Mouse (Mus musculus): ENCODE measurements around the gene Trarg1. TPM values are rescaled to one million over a fixed set of nuclear protein-coding genes. Genes with fewer than 3 reads are reported as not detected.

The Trarg1 gene
- polyA plus RNA-seq, 2 experiments: 0.20 to 0.51 TPM

DNA sequence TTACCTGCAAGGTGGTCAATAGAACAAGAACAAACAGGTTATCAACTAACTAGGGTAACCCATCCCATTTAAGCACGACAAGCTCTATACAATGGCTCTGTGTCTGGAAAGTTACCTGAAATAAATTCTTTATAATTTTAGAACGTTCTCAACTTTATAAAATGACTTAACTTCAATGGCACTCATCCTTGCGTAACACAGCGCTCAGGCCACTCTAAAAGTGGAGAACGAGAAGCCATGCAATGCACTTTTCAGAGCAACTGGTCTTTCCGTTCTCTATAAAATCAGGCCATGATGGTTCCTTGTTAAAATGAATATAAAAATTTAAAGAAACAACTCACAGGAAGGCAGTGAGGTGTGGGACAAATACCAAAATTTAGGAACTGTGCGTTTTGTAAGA, 62.9 kb downstream of the Trarg1 start:
- peaks cover 50% of the 10 kb centered on the region for H3K36me3 ChIP-seq (ENCODE audit: control insufficient read depth, insufficient read depth, low read length)
- ATAC-seq (ENCODE audit: low FRiP score, low read depth): no peak
- H3K27me3 ChIP-seq (ENCODE audit: control insufficient read depth, insufficient read depth, low read length): no peaks in the 10 kb centered on the region

DNA sequence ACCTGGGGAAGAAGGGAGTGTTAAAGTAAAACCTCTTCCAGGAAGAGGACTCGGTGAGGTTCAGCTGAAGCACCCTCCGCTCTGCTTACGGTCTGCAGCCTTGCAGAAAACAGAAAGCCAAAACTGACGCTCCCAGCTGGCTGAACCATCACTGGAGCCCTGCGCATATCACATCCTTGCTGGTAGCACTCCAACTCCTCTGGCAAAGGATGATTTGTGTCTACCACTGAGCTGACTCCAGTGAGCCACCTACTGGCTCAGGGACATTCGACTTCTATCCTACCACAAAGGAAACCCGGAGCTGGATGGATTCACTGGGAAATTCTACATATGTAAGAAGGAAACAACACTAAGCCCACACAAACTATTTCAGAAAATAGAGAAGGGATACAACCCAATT, 64.9 kb downstream of the Trarg1 start:
- Histone ChIP-seq H3K9me3 (ENCODE audit: control insufficient read depth, low read length) (no peaks in the 10 kb centered on the region), H3K4me2 (replicated peaks; ENCODE audit: low read depth, low read length, severe bottlenecking) (no peak overlapping the region), H3K27ac (replicated peaks; ENCODE audit: low read depth, low read length) (no peak overlapping the region), H3K27me3 (ENCODE audit: control insufficient read depth, insufficient read depth, low read length) (no peaks in the 10 kb centered on the region), H3K4me1 (ENCODE audit: control insufficient read depth, insufficient read depth, low read length) (no peaks in the 10 kb centered on the region), H3K9ac (ENCODE audit: low read depth, low read length, severe bottlenecking) (no peak overlapping the region), H3K4me3 (replicated peaks; ENCODE audit: low read length) (no peak overlapping the region), H3K36me3 (ENCODE audit: control insufficient read depth, insufficient read depth, low read length) (peaks cover 61% of the 10 kb centered on the region)
- peak; percentile 24 for DNase-seq (ENCODE audit: low spot score)
- no peak for ATAC-seq (ENCODE audit: low FRiP score, low read depth)
- 78% methylated on average over 7 of the region's 7 CpGs for WGBS
- TF ChIP-seq POLR2A (IDR thresholded peaks at IDR 0.05; ENCODE audit: borderline replicate concordance, extremely low read depth, insufficient read depth, insufficient read length): no peak

More for the DNA sequence above, 62.9 kb downstream of the Trarg1 start:
- Histone ChIP-seq H3K4me3 (replicated peaks; ENCODE audit: low read length) (no peak overlapping the region), H3K9me3 (ENCODE audit: control insufficient read depth, low read length) (no peaks in the 10 kb centered on the region), H3K27ac (replicated peaks; ENCODE audit: low read depth, low read length) (no peak overlapping the region), H3K9ac (ENCODE audit: low read depth, low read length, severe bottlenecking) (no peak overlapping the region), H3K4me2 (replicated peaks; ENCODE audit: low read depth, low read length, severe bottlenecking) (no peak overlapping the region), H3K4me1 (ENCODE audit: control insufficient read depth, insufficient read depth, low read length) (no peaks in the 10 kb centered on the region)
- WGBS: 81% methylated on average over 7 of the region's 7 CpGs
- no peak for TF ChIP-seq POLR2A (IDR thresholded peaks at IDR 0.05; ENCODE audit: borderline replicate concordance, extremely low read depth, insufficient read depth, insufficient read length)
- no peak for DNase-seq (ENCODE audit: low spot score)

GRCm38 (mm10) chr11:76745921-76746320, 66.3 kb downstream of the Trarg1 start:
- no peak for ATAC-seq (ENCODE audit: low FRiP score, low read depth)
- Histone ChIP-seq H3K9me3 (ENCODE audit: control insufficient read depth, low read length) (no peaks in the 10 kb centered on the region), H3K27ac (replicated peaks; ENCODE audit: low read depth, low read length) (no peak overlapping the region), H3K36me3 (ENCODE audit: control insufficient read depth, insufficient read depth, low read length) (peaks cover 69% of the 10 kb centered on the region), H3K4me2 (replicated peaks; ENCODE audit: low read depth, low read length, severe bottlenecking) (no peak overlapping the region), H3K4me1 (ENCODE audit: control insufficient read depth, insufficient read depth, low read length) (no peaks in the 10 kb centered on the region), H3K9ac (ENCODE audit: low read depth, low read length, severe bottlenecking) (no peak overlapping the region), H3K27me3 (ENCODE audit: control insufficient read depth, insufficient read depth, low read length) (no peaks in the 10 kb centered on the region), H3K4me3 (replicated peaks; ENCODE audit: low read length) (no peak overlapping the region)
- TF ChIP-seq POLR2A (IDR thresholded peaks at IDR 0.05; ENCODE audit: borderline replicate concordance, extremely low read depth, insufficient read depth, insufficient read length): no peak
- no peak for DNase-seq (ENCODE audit: low spot score)
- 93% methylated on average over 1 of the region's 1 CpGs for WGBS

Other genes starting within 250 kb of the Trarg1 start
- gene Abr, start 57.5 kb upstream of the Trarg1 start, polyA plus RNA-seq (2012; rRNA removed): 67.5 and 82.3 TPM in 2 replicates
- gene Abr, start 57.5 kb upstream of the Trarg1 start, polyA plus RNA-seq (2014; fragmentation: Nextera tagmentation; extraction: Ambion mirVana): 39.7 and 44.5 TPM in 2 replicates
- 1.9 and 2.4 TPM in 2 replicates for gene Bhlha9, start 7.3 kb upstream of the Trarg1 start, polyA plus RNA-seq (2012; rRNA removed)
- 2.2 and 2.5 TPM in 2 replicates for gene Bhlha9, start 7.3 kb upstream of the Trarg1 start, polyA plus RNA-seq (2014; fragmentation: Nextera tagmentation; extraction: Ambion mirVana)
- gene Gosr1, start 83.8 kb downstream of the Trarg1 start, polyA plus RNA-seq (2012; rRNA removed): 24.7 and 26.0 TPM in 2 replicates
- gene Gosr1, start 83.8 kb downstream of the Trarg1 start, polyA plus RNA-seq (2014; fragmentation: Nextera tagmentation; extraction: Ambion mirVana): 36.3 and 37.0 TPM in 2 replicates
- gene Cpd, start 167.2 kb downstream of the Trarg1 start, polyA plus RNA-seq (2012; rRNA removed): 24.9 and 25.1 TPM in 2 replicates
- gene Cpd, start 167.2 kb downstream of the Trarg1 start, polyA plus RNA-seq (2014; fragmentation: Nextera tagmentation; extraction: Ambion mirVana): 21.0 and 21.7 TPM in 2 replicates
- gene Tmigd1, start 222.4 kb downstream of the Trarg1 start, polyA plus RNA-seq (2012; rRNA removed): 0.09 and 0.17 TPM in 2 replicates
- 0.33 and 0.36 TPM in 2 replicates for gene Tmigd1, start 222.4 kb downstream of the Trarg1 start, polyA plus RNA-seq (2014; fragmentation: Nextera tagmentation; extraction: Ambion mirVana)
- gene Blmh, start 245.0 kb downstream of the Trarg1 start, polyA plus RNA-seq (2012; rRNA removed): 44.3 and 64.8 TPM in 2 replicates
- 138 and 146 TPM in 2 replicates for gene Blmh, start 245.0 kb downstream of the Trarg1 start, polyA plus RNA-seq (2014; fragmentation: Nextera tagmentation; extraction: Ambion mirVana)

All from limb, embryonic 14.5 days (tissue).